Mouse (Mus musculus): ENCODE results near the gene Nsrp1.

DNA sequence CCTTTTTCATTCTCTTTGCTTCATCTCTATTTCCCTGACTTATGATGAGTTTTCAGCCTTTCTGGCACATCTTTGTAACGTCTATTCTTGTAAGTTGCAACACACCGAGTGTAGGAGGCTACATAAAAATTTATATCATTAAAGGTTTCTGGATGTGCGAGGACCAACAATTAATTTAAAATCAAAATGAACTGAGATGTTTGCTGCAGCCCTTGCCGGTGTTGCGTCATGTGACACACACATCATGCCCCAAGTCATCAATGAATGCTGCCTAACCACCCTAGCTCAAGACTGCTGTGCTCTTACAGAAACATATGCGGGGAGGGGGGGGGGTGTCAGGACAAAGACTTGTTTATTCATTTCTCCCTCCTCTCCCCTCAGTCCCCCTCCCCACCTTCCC, 30.2 kb upstream of the Nsrp1 start:
- no peak for TF ChIP-seq CTCF (IDR thresholded peaks at IDR 0.05; ENCODE audit: control insufficient read depth, insufficient read depth, low read length)
- no peak for TF ChIP-seq POLR2A (IDR thresholded peaks at IDR 0.05; ENCODE audit: borderline replicate concordance, control insufficient read depth, low read depth, low read length)

Measured in bone marrow, adult 2 months (tissue).